Mouse (Mus musculus) limb, embryonic 15.5 days (tissue): ENCODE data around the gene Olfr139. TPM values are rescaled to one million over a fixed set of nuclear protein-coding genes. Genes with fewer than 3 reads are reported as not detected.

Experiments
- ATAC-seq: fragments of 200-750 bp; cut with Nextera tagmentation; 2 replicates; pipeline ENCODE4 v1.8.0; 2017; ENCODE audit warnings: low read depth, moderate TSS enrichment; ENCODE audit not compliant: insufficient number of reproducible peaks, low FRiP score, low TSS enrichment
- H3K27ac ChIP-seq: fragments of 300-500 bp; sonication (generic); 2 replicates; pipeline ENCODE4 v1.5.1; 2015; ENCODE audit warnings: moderate library complexity, mild to moderate bottlenecking, inconsistent platforms
- H3K27me3 ChIP-seq: fragments of 300-500 bp; sonication (generic); 2 replicates; pipeline ENCODE4 v1.6.1; 2015; ENCODE audit warnings: inconsistent platforms
- H3K36me3 ChIP-seq: fragments of 300-500 bp; sonication (generic); 2 replicates; pipeline ENCODE4 v1.6.1; 2015; ENCODE audit warnings: inconsistent platforms
- H3K4me1 ChIP-seq: fragments of 300-500 bp; sonication (generic); 2 replicates; pipeline ENCODE4 v1.6.1; 2015; ENCODE audit warnings: inconsistent platforms
- H3K4me2 ChIP-seq: fragments of 300-500 bp; sonication (generic); 2 replicates; pipeline ENCODE4 v1.6.1; 2015; ENCODE audit warnings: mild to moderate bottlenecking, inconsistent platforms
- H3K4me3 ChIP-seq: fragments of 300-500 bp; sonication (generic); 2 replicates; pipeline ENCODE4 v1.5.1; 2015; ENCODE audit warnings: mild to moderate bottlenecking, inconsistent platforms
- H3K9ac ChIP-seq: fragments of 300-500 bp; sonication (generic); 2 replicates; pipeline ENCODE4 v1.6.1; 2015; ENCODE audit warnings: inconsistent platforms
- H3K9me3 ChIP-seq: fragments of 300-500 bp; sonication (generic); 2 replicates; pipeline ENCODE4 v1.6.1; 2016; ENCODE audit warnings: inconsistent platforms
- WGBS: fragments of 180-500 bp; shearing (Covaris S2); methylation state at CpG from one replicate; pipeline ENCODE4 v1.1.7; 2015; 5-methylcytosine and 5-hydroxymethylcytosine counted together
- polyA plus RNA-seq: library from polyadenylated mRNA; unstranded; fragments of >200 nt; fragmentation: Nextera tagmentation; extraction: Ambion mirVana; gene quantifications from 2 replicates; pipeline ENCODE4 v1.2.1, GENCODE M21; 2015

The Olfr139 gene
- not detected in 2 replicates for polyA plus RNA-seq

DNA sequence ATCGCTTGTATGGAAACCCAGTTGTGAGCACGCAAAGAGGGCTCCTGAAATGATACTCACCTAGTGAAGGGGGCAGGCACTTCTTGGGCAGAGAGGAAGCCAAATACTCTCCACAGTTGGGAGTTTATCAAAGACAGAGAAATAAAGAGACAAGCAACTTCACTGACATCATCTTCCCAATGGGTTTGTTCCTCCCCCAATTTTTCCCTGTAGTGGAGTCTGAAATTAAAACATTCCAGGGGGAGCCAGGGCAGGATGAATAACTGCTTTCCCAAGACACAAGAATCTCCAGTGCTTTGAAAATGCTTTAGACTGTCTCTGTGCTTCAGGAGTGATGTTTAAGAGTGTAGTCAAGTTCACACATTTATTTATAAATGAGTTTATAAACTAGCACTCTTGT lies at the start of gene Olfr139, which contains the start of gene Olfr399:
TSS of gene Olfr139 (minus strand) at position 101 of the 400 bp plus-strand sequence.
TSS of gene Olfr399 (minus strand) at position 165 of the 400 bp plus-strand sequence.
- WGBS: 76% methylated on average over 2 of the region's 2 CpGs
- Histone ChIP-seq H3K9ac (no peak within 1 kb of the TSS), H3K36me3 (no peaks in the 10 kb centered on the region), H3K27ac (no peak within 1 kb of the TSS), H3K4me3 (no peak within 1 kb of the TSS), H3K4me2 (no peak within 1 kb of the TSS), H3K9me3 (no peaks in the 10 kb centered on the region), H3K4me1 (no peaks in the 10 kb centered on the region), H3K27me3 (no peaks in the 10 kb centered on the region)
- ATAC-seq: no peak

DNA sequence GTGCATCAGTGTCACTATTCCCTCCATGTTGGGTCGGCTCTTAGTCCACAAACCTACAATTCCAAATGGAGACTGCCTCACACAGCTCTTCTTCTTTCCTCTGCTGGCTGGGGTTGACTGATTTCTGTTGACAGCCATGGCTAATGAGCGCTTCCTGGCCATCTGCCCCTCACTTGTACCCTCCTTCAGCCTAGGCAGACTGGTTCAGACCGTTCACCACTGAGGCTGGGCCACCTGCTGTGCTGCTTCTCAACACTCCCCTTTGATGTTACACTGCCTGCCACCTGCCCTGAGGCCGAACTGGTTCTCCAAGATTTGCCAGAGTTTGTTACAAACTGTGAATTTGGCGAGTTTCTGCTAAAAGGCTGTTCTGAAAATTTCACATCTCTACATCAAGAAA lies 48.7 kb upstream of the Olfr139 start:
- no peak overlapping the region for H3K27ac ChIP-seq
- peaks cover 5% of the 10 kb centered on the region; the same call in 1 of the 2 replicates for H3K9me3 ChIP-seq
- H3K36me3 ChIP-seq: no peaks in the 10 kb centered on the region
- no peak overlapping the region for H3K9ac ChIP-seq
- no peaks in the 10 kb centered on the region for H3K4me1 ChIP-seq
- ATAC-seq: no peak
- no peak overlapping the region for H3K4me3 ChIP-seq
- 25% methylated on average over 5 of the region's 5 CpGs for WGBS
- H3K27me3 ChIP-seq: no peaks in the 10 kb centered on the region
- H3K4me2 ChIP-seq: no peak overlapping the region

DNA sequence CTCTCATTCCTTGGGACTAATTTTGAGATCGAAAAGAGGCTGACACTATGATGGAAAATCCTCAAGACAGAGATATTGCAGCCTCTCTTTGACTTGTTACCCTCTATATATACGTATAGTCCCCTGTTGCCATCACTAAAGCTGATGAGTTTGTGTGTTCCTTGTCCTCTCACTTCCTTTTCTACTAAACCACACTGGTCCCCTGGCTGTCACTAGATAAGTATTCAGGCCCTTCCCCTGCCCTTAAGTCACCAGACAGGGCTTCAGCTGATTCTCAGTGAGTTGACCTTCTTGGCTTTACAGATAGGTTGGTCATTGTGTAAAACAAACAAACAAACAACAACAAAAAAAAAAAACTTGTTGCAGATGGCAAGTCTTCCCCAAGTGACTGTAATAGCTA lies 45.2 kb upstream of the Olfr139 start:
- 38% methylated on average over 2 of the region's 2 CpGs for WGBS
- no peak overlapping the region for H3K9ac ChIP-seq
- H3K36me3 ChIP-seq: no peaks in the 10 kb centered on the region
- H3K4me2 ChIP-seq: no peak overlapping the region
- H3K27me3 ChIP-seq: no peaks in the 10 kb centered on the region
- peaks cover 6% of the 10 kb centered on the region; the same call in 1 of the 2 replicates for H3K9me3 ChIP-seq
- no peak for ATAC-seq
- H3K27ac ChIP-seq: no peak overlapping the region
- H3K4me3 ChIP-seq: no peak overlapping the region
- no peaks in the 10 kb centered on the region for H3K4me1 ChIP-seq

DNA sequence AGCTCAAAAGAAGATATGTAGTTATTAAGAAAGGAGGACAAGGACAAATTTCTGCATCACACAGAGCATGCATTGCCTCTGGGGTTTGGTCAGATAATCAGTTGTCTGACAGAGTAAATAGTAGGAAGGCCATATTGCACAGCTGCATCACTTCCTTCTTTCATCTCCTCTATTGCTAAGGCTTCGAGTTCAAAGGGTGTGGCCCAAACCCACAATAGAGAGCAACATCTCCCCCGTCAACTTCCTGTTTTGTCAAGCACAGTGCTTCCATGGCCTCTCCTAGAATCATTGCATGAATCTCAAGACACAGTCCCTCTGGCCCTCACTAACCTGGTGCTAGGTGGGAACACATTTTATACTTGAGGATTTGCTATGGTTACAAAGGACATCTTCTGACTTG lies 44.4 kb upstream of the Olfr139 start:
- H3K4me1 ChIP-seq: no peaks in the 10 kb centered on the region
- H3K27me3 ChIP-seq: no peaks in the 10 kb centered on the region
- no peak overlapping the region for H3K27ac ChIP-seq
- H3K4me3 ChIP-seq: no peak overlapping the region
- H3K36me3 ChIP-seq: no peaks in the 10 kb centered on the region
- H3K9ac ChIP-seq: no peak overlapping the region
- 63% methylated on average over 2 of the region's 2 CpGs for WGBS
- no peak for ATAC-seq
- peaks cover 6% of the 10 kb centered on the region; the same call in 1 of the 2 replicates for H3K9me3 ChIP-seq
- H3K4me2 ChIP-seq: no peak overlapping the region

DNA sequence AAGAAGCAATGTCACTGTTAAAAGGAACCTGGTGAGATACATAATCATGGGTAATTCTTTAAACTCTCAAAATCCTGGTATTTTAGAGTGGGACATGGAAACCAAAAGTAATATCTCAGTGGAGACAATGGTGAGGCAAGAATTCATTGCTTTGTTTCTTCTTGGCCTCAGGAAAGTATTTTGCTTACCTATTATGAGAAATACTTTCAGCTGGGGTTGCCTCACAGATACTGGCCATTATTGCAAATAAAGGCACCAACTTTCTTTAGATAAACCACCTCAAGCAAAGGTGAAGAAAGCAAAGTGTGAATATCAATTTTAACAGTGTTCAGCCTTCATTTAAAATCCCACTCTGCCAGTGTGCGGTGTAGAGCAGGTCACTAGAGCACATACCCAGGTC lies 13.3 kb upstream of the Olfr139 start, which contains the start of gene Zfp616:
TSS of gene Zfp616 (plus strand) at position 301 of the 400 bp plus-strand sequence.
- Histone ChIP-seq H3K4me3 (no peak within 1 kb of the TSS), H3K27me3 (no peaks in the 10 kb centered on the region), H3K27ac (no peak within 1 kb of the TSS), H3K4me2 (no peak within 1 kb of the TSS), H3K4me1 (no peaks in the 10 kb centered on the region), H3K36me3 (no peaks in the 10 kb centered on the region), H3K9ac (no peak within 1 kb of the TSS), H3K9me3 (no peaks in the 10 kb centered on the region)
- ATAC-seq: no peak
- 93% methylated on average over 1 of the region's 1 CpGs for WGBS

DNA sequence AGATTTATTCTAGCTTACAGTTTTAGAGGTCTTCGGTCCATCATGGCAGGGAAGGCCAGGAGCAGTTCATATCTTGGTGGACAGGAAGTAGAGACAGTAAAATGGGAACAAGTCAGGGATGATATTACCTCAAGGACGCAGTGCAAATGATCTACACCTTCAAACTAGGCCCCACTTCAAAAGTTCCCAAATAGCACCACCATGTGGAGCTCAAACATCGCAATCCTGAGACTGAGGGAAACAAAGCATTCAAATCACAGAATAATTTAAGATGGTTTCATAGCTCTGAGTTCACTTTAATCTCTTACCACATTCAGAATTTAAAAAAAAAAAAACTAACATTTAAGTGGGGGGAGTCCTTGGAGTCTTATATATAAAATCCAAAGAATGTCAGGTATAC lies 5.0 kb downstream of the Olfr139 start:
- no peak overlapping the region for H3K27ac ChIP-seq
- H3K9ac ChIP-seq: no peak overlapping the region
- H3K36me3 ChIP-seq: no peaks in the 10 kb centered on the region
- H3K4me1 ChIP-seq: no peaks in the 10 kb centered on the region
- no peak overlapping the region for H3K4me3 ChIP-seq
- H3K4me2 ChIP-seq: no peak overlapping the region
- H3K27me3 ChIP-seq: no peaks in the 10 kb centered on the region
- ATAC-seq: no peak
- H3K9me3 ChIP-seq: no peaks in the 10 kb centered on the region
- WGBS: 75% methylated on average over 3 of the region's 3 CpGs

Other genes starting within 250 kb of the Olfr139 start
- not detected in 2 replicates for gene Olfr392, start 239.5 kb downstream of the Olfr139 start, polyA plus RNA-seq
- gene Olfr393, start 205.1 kb downstream of the Olfr139 start, polyA plus RNA-seq: not detected in 2 replicates
- gene Olfr394, start 165.8 kb downstream of the Olfr139 start, polyA plus RNA-seq: not detected in 2 replicates
- not detected in 2 replicates for gene Olfr395, start 147.3 kb downstream of the Olfr139 start, polyA plus RNA-seq
- not detected in 2 replicates for gene Olfr23, start 119.9 kb downstream of the Olfr139 start, polyA plus RNA-seq
- gene Olfr397, start 95.7 kb downstream of the Olfr139 start, polyA plus RNA-seq: not detected in 2 replicates
- not detected in 2 replicates for gene Olfr398, start 66.1 kb downstream of the Olfr139 start, polyA plus RNA-seq
- not detected in 2 replicates for gene Olfr399, start 64 bp upstream of the Olfr139 start, polyA plus RNA-seq
- gene Zfp616, start 13.4 kb upstream of the Olfr139 start, polyA plus RNA-seq: not detected in 2 replicates
- gene Olfr401, start 57.2 kb upstream of the Olfr139 start, polyA plus RNA-seq: not detected in 2 replicates
- not detected in 2 replicates for gene Olfr402, start 97.0 kb upstream of the Olfr139 start, polyA plus RNA-seq
- gene Olfr403, start 129.7 kb upstream of the Olfr139 start, polyA plus RNA-seq: not detected in 2 replicates
- gene Olfr43, start 154.8 kb upstream of the Olfr139 start, polyA plus RNA-seq: not detected in 2 replicates
- gene Olfr406, start 203.3 kb upstream of the Olfr139 start, polyA plus RNA-seq: not detected in 2 replicates
- gene Olfr59, start 227.2 kb upstream of the Olfr139 start, polyA plus RNA-seq: not detected in 2 replicates